Mouse (Mus musculus) heart, postnatal 0 days (tissue): ENCODE results near the gene Rnf7. TPM values are rescaled to one million over a fixed set of nuclear protein-coding genes. Genes with fewer than 3 reads are reported as not detected.

Experiments used
- ATAC-seq: fragments of 200-750 bp; cut with Nextera tagmentation; 2 replicates; pipeline ENCODE4 v1.8.0; 2017; ENCODE audit warnings: low read depth, moderate number of reproducible peaks, moderate library complexity; ENCODE audit not compliant: insufficient read depth
- DNase-seq: peaks from one replicate; pipeline ENCODE4 v3.0.0-alpha.2; 2016; ENCODE audit warnings: low spot score
- H3K27ac ChIP-seq: fragments of 300-500 bp; sonication (generic); 2 replicates; pipeline ENCODE4 v1.5.1; 2014; ENCODE audit warnings: low read depth, mild to moderate bottlenecking
- H3K27me3 ChIP-seq: fragments of 300-500 bp; sonication (generic); 2 replicates; pipeline ENCODE4 v1.6.1; 2014; ENCODE audit warnings: low read length, mixed read lengths; ENCODE audit not compliant: control insufficient read depth, insufficient read depth
- H3K36me3 ChIP-seq: fragments of 300-500 bp; sonication (generic); replicated peaks from 2 replicates; pipeline ENCODE4 v1.6.1; 2014; ENCODE audit warnings: low read length, mixed read lengths; ENCODE audit not compliant: control insufficient read depth, insufficient read depth
- H3K4me1 ChIP-seq: fragments of 300-500 bp; sonication (generic); 2 replicates; pipeline ENCODE4 v1.6.1; 2014; ENCODE audit warnings: antibody characterized with exemption; ENCODE audit not compliant: control insufficient read depth, insufficient read depth
- H3K4me2 ChIP-seq: fragments of 300-500 bp; sonication (generic); 2 replicates; pipeline ENCODE4 v1.6.1; 2014; ENCODE audit warnings: low read depth, mild to moderate bottlenecking, low read length, moderate library complexity
- H3K4me3 ChIP-seq: fragments of 300-500 bp; sonication (generic); 2 replicates; pipeline ENCODE4 v1.5.1; 2014; ENCODE audit warnings: low read depth, low read length
- H3K9ac ChIP-seq: fragments of 300-500 bp; sonication (generic); replicated peaks from 2 replicates; pipeline ENCODE4 v1.6.1; 2014; ENCODE audit warnings: low read depth, low read length, mixed read lengths
- H3K9me3 ChIP-seq: fragments of 300-500 bp; sonication (generic); replicated peaks from 2 replicates; pipeline ENCODE4 v1.6.1; 2016; ENCODE audit warnings: low read length; ENCODE audit not compliant: control insufficient read depth
- CTCF ChIP-seq: IDR thresholded peaks from 2 replicates; pipeline ENCODE4 v1.5.1; 2016; ENCODE audit warnings: antibody characterized with exemption, control low read depth, low read depth
- EP300 ChIP-seq: IDR thresholded peaks from 2 replicates; pipeline ENCODE4 v1.6.1; 2016; ENCODE audit warnings: antibody characterized with exemption, low read depth
- WGBS: fragments of 180-500 bp; shearing (Covaris S2); extraction: QIAGEN DNeasy Blood & Tissue Kit; methylation state at CpG from one replicate; pipeline ENCODE4 v1.1.7; 2014; 5-methylcytosine and 5-hydroxymethylcytosine counted together
- polyA plus RNA-seq: library from polyadenylated mRNA; unstranded; fragments of >200 nt; fragmentation: Nextera tagmentation; extraction: Ambion mirVana; gene quantifications from 2 replicates; pipeline ENCODE4 v1.2.1, GENCODE M21; 2015
- total RNA-seq: library from RNA; depleted of rRNA; stranded (reverse); fragments of >200 nt; gene quantifications from 2 replicates; pipeline ENCODE4 v1.2.3, GENCODE M21; 2014; ENCODE audit warnings: low replicate concordance; rRNA removed

Gene Rnf7
- total and polyA plus RNA-seq, 2 experiments from 2014 or later, result 199 to 762 TPM

DNA sequence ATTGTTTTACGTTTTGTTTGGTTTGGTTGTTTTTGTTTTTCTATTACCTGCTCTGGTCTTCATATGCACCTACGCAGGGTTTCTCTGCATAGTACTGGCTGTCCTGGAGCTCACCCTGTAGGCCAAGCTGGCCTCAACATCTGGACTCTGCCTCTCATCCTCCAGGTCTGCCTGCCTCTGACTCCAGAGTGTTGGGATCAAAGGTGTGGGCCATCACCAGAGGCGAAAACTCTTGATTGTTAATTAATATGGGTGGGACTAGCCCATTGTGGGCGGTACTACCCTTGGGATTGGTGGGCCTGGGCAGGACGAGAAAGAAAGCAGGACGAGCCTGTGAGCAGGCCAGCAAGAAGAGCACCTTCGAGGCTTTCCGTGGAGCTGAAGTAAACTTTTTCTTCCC lies 54.4 kb downstream of the Rnf7 start:
- H3K4me1 ChIP-seq, result no peaks in the 10 kb centered on the region
- DNase-seq, result no peak
- H3K27me3 ChIP-seq, result no peaks in the 10 kb centered on the region
- H3K4me2 ChIP-seq, result no peak overlapping the region
- 40% methylated on average over 8 of the region's 8 CpGs for WGBS
- TF ChIP-seq CTCF (peak; percentile 23; the same call in 1 of the 2 replicates), EP300 (no peak)
- H3K4me3 ChIP-seq, result no peak overlapping the region
- H3K9ac ChIP-seq, result no peak overlapping the region
- no peak overlapping the region for H3K27ac ChIP-seq
- H3K36me3 ChIP-seq, result no peaks in the 10 kb centered on the region
- H3K9me3 ChIP-seq, result no peaks in the 10 kb centered on the region
- ATAC-seq, result no peak

Other genes with a start within 250 kb of the Rnf7 start
- 46.4 and 52.6 TPM in 2 replicates for gene Atp1b3, start 114.2 kb downstream of the Rnf7 start, total RNA-seq
- 107 and 109 TPM in 2 replicates for gene Atp1b3, start 114.2 kb downstream of the Rnf7 start, polyA plus RNA-seq
- gene Gm28729, start 46.6 kb upstream of the Rnf7 start, total RNA-seq, result not detected in 2 replicates
- 0.07 TPM in 1 of 2 replicates, not detected in the other for gene Gm28729, start 46.6 kb upstream of the Rnf7 start, polyA plus RNA-seq
- gene Rasa2, start 152.9 kb upstream of the Rnf7 start, total RNA-seq, result 4.6 and 38.9 TPM in 2 replicates
- gene Rasa2, start 152.9 kb upstream of the Rnf7 start, polyA plus RNA-seq, result 6.9 and 8.0 TPM in 2 replicates